Mouse (Mus musculus) forebrain, embryonic 11.5 days (tissue): ENCODE results near the gene Ppp6r2. TPM values are rescaled to one million over a fixed set of nuclear protein-coding genes. Genes with fewer than 3 reads are reported as not detected.

Experiments used
- ATAC-seq: fragments of 200-750 bp; cut with Nextera tagmentation; replicated peaks from 2 replicates; pipeline ENCODE4 v1.8.0; 2017; ENCODE audit warnings: moderate TSS enrichment; ENCODE audit not compliant: low FRiP score
- DNase-seq: peaks from one replicate; pipeline ENCODE4 v3.0.0-alpha.2; 2017; ENCODE audit warnings: low spot score
- H3K27ac ChIP-seq: fragments of 300-500 bp; sonication (generic); 2 replicates; pipeline ENCODE4 v1.5.1; 2014; ENCODE audit warnings: low read depth, low read length
- H3K27me3 ChIP-seq: fragments of 300-500 bp; sonication (generic); 2 replicates; pipeline ENCODE4 v1.6.1; 2014; ENCODE audit warnings: mild to moderate bottlenecking, low read length, mixed read lengths; ENCODE audit not compliant: control insufficient read depth, insufficient read depth
- H3K36me3 ChIP-seq: fragments of 300-500 bp; sonication (generic); 2 replicates; pipeline ENCODE4 v1.6.1; 2014; ENCODE audit warnings: mild to moderate bottlenecking, low read length, moderate library complexity, mixed read lengths; ENCODE audit not compliant: control insufficient read depth, insufficient read depth
- H3K4me1 ChIP-seq: fragments of 300-500 bp; sonication (generic); replicated peaks from 2 replicates; pipeline ENCODE4 v1.6.1; 2014; ENCODE audit warnings: low read length, mixed read lengths; ENCODE audit not compliant: control insufficient read depth, insufficient read depth
- H3K4me2 ChIP-seq: fragments of 300-500 bp; sonication (generic); 2 replicates; pipeline ENCODE4 v1.6.1; 2014; ENCODE audit warnings: low read depth, mild to moderate bottlenecking, low read length, moderate library complexity, mixed read lengths; ENCODE audit not compliant: severe bottlenecking
- H3K4me3 ChIP-seq: fragments of 300-500 bp; sonication (generic); 2 replicates; pipeline ENCODE4 v1.5.1; 2014; ENCODE audit warnings: low read depth, low read length
- H3K9ac ChIP-seq: fragments of 300-500 bp; sonication (generic); 2 replicates; pipeline ENCODE4 v1.6.1; 2014; ENCODE audit warnings: low read length
- H3K9me3 ChIP-seq: fragments of 300-500 bp; sonication (generic); 2 replicates; pipeline ENCODE4 v1.6.1; 2016; ENCODE audit warnings: low read length, mixed read lengths; ENCODE audit not compliant: control insufficient read depth
- WGBS: fragments of 180-500 bp; shearing (Covaris S2); extraction: QIAGEN DNeasy Blood & Tissue Kit; methylation state at CpG from one replicate; pipeline ENCODE4 v1.1.7; 2014; 5-methylcytosine and 5-hydroxymethylcytosine counted together
- polyA plus RNA-seq: library from polyadenylated mRNA; unstranded; fragments of >200 nt; fragmentation: Nextera tagmentation; extraction: Ambion mirVana; gene quantifications from 2 replicates; pipeline ENCODE4 v1.2.1, GENCODE M21; 2014

Gene Ppp6r2
- polyA plus RNA-seq, 1 experiment from 2014 or later: 45.1 TPM

GRCm38 (mm10) chr15:89180081-89180541, 31.2 kb upstream of the Ppp6r2 start:
- Histone ChIP-seq H3K4me2 (peak overlapping the region; percentile 88), H3K27me3 (no peaks in the 10 kb centered on the region), H3K4me3 (peak overlapping the region; percentile 84), H3K9ac (peak overlapping the region; percentile 94), H3K36me3 (no peaks in the 10 kb centered on the region), H3K4me1 (peaks cover 43% of the 10 kb centered on the region), H3K9me3 (no peaks in the 10 kb centered on the region), H3K27ac (peak overlapping the region; percentile 90)
- DNase-seq (no peak), ATAC-seq (peak; percentile 24)
- under 1% methylated on average over 23 of the region's 26 CpGs for WGBS

GRCm38 (mm10) chr15:89180571-89181229, 30.7 kb upstream of the Ppp6r2 start, which contains the start of gene Plxnb2:
TSS of gene Plxnb2 (minus strand) at chr15:89180788.
- peak within 1 kb of the TSS; percentile 84 for H3K4me3 ChIP-seq
- WGBS: under 1% methylated on average over 66 of the region's 72 CpGs
- no peaks in the 10 kb centered on the region for H3K9me3 ChIP-seq
- peak; percentile 91 for ATAC-seq
- peak within 1 kb of the TSS; percentile 88 for H3K4me2 ChIP-seq
- peak within 1 kb of the TSS; percentile 94 for H3K9ac ChIP-seq
- peak within 1 kb of the TSS; percentile 90 for H3K27ac ChIP-seq
- peaks cover 43% of the 10 kb centered on the region for H3K4me1 ChIP-seq
- no peaks in the 10 kb centered on the region for H3K27me3 ChIP-seq
- peak; percentile 94 for DNase-seq
- no peaks in the 10 kb centered on the region; the same call in 1 of the 2 replicates for H3K36me3 ChIP-seq

- H3K4me2 ChIP-seq: peak overlapping the region; percentile 88; the same call in 1 of the 2 replicates
- no peak overlapping the region; the same call in 1 of the 2 replicates for H3K9ac ChIP-seq
Observed at GRCm38 (mm10) chr15:89181561-89182270, 29.6 kb upstream of the Ppp6r2 start.

GRCm38 (mm10) chr15:89182328-89182741, 29.0 kb upstream of the Ppp6r2 start:
- H3K27ac ChIP-seq: no peak overlapping the region; the same call in 1 of the 2 replicates
- no peak for ATAC-seq
- H3K9ac ChIP-seq: no peak overlapping the region
- peaks cover 36% of the 10 kb centered on the region for H3K4me1 ChIP-seq
- H3K27me3 ChIP-seq: no peaks in the 10 kb centered on the region
- no peaks in the 10 kb centered on the region; the same call in 1 of the 2 replicates for H3K36me3 ChIP-seq
- 47% methylated on average over 6 of the region's 6 CpGs for WGBS
- H3K4me2 ChIP-seq: no peak overlapping the region
- no peak overlapping the region for H3K4me3 ChIP-seq
- H3K9me3 ChIP-seq: no peaks in the 10 kb centered on the region
- no peak for DNase-seq

More at GRCm38 (mm10) chr15:89181561-89182270, 29.6 kb upstream of the Ppp6r2 start:
- H3K27me3 ChIP-seq: no peaks in the 10 kb centered on the region
- DNase-seq (no peak), ATAC-seq (no peak)
- peaks cover 42% of the 10 kb centered on the region for H3K4me1 ChIP-seq
- no peaks in the 10 kb centered on the region for H3K9me3 ChIP-seq
- 78% methylated on average over 10 of the region's 10 CpGs for WGBS
- no peak overlapping the region; the same call in 1 of the 2 replicates for H3K27ac ChIP-seq
- no peak overlapping the region for H3K4me3 ChIP-seq
- no peaks in the 10 kb centered on the region; the same call in 1 of the 2 replicates for H3K36me3 ChIP-seq

- Histone ChIP-seq H3K27me3 (no peaks in the 10 kb centered on the region), H3K27ac (no peak overlapping the region; the same call in 1 of the 2 replicates)
- WGBS: 88% methylated on average over 5 of the region's 5 CpGs
Observed at GRCm38 (mm10) chr15:89182842-89183241, 28.5 kb upstream of the Ppp6r2 start.

GRCm38 (mm10) chr15:89184141-89184936, 27.0 kb upstream of the Ppp6r2 start:
- no peak overlapping the region for H3K4me2 ChIP-seq
- H3K36me3 ChIP-seq: no peaks in the 10 kb centered on the region; the same call in 1 of the 2 replicates
- no peaks in the 10 kb centered on the region for H3K9me3 ChIP-seq
- H3K27me3 ChIP-seq: no peaks in the 10 kb centered on the region
- no peak overlapping the region for H3K27ac ChIP-seq
- peaks cover 18% of the 10 kb centered on the region; the same call in 1 of the 2 replicates for H3K4me1 ChIP-seq
- no peak overlapping the region for H3K4me3 ChIP-seq
- no peak overlapping the region for H3K9ac ChIP-seq
- WGBS: 51% methylated on average over 5 of the region's 5 CpGs
- DNase-seq (no peak), ATAC-seq (no peak)

More at GRCm38 (mm10) chr15:89182842-89183241, 28.5 kb upstream of the Ppp6r2 start:
- no peak overlapping the region for H3K4me2 ChIP-seq
- H3K9me3 ChIP-seq: no peaks in the 10 kb centered on the region
- H3K4me3 ChIP-seq: no peak overlapping the region
- DNase-seq (no peak), ATAC-seq (no peak)
- no peak overlapping the region for H3K9ac ChIP-seq
- peaks cover 31% of the 10 kb centered on the region for H3K4me1 ChIP-seq
- no peaks in the 10 kb centered on the region; the same call in 1 of the 2 replicates for H3K36me3 ChIP-seq

- no peak overlapping the region for H3K4me3 ChIP-seq
- H3K9me3 ChIP-seq: no peaks in the 10 kb centered on the region
- peaks cover 14% of the 10 kb centered on the region; the same call in 1 of the 2 replicates for H3K4me1 ChIP-seq
- ATAC-seq: no peak
- no peaks in the 10 kb centered on the region for H3K27me3 ChIP-seq
- WGBS: 81% methylated on average over 5 of the region's 5 CpGs
- no peak for DNase-seq
- no peak overlapping the region for H3K27ac ChIP-seq
- H3K36me3 ChIP-seq: no peaks in the 10 kb centered on the region; the same call in 1 of the 2 replicates
- no peak overlapping the region for H3K9ac ChIP-seq
- H3K4me2 ChIP-seq: no peak overlapping the region
Observed at GRCm38 (mm10) chr15:89184937-89185227, 26.5 kb upstream of the Ppp6r2 start.

GRCm38 (mm10) chr15:89195261-89195681, 16.1 kb upstream of the Ppp6r2 start:
- Histone ChIP-seq H3K27me3 (no peaks in the 10 kb centered on the region), H3K4me3 (peak overlapping the region; percentile 81), H3K9ac (peak overlapping the region; percentile 98), H3K4me2 (peak overlapping the region; percentile 75), H3K27ac (peak overlapping the region; percentile 96), H3K9me3 (no peaks in the 10 kb centered on the region), H3K36me3 (no peaks in the 10 kb centered on the region), H3K4me1 (peaks cover 5% of the 10 kb centered on the region; the same call in 1 of the 2 replicates)
- 30% methylated on average over 6 of the region's 6 CpGs for WGBS
- ATAC-seq (no peak), DNase-seq (peak; percentile 59)
